Mouse (Mus musculus) small intestine, adult 2 months (tissue): ENCODE results near the gene Dtd1.

Experiments
- CTCF ChIP-seq: fragments of 200-500 bp; IDR thresholded peaks from 2 replicates; pipeline ENCODE4 v1.5.1; 2012; ENCODE audit warnings: low read depth, mild to moderate bottlenecking, control low read depth, inconsistent platforms, low read length, moderate library complexity, mixed read lengths; ENCODE audit not compliant: insufficient replicate concordance, insufficient read length; ENCODE audit errors: extremely low read depth
- POLR2A ChIP-seq: fragments of 200-500 bp; IDR thresholded peaks from 2 replicates; pipeline ENCODE4 v1.6.1; 2012; ENCODE audit warnings: low read depth, mild to moderate bottlenecking, control low read depth, inconsistent platforms, low read length, moderate library complexity

- TF ChIP-seq CTCF (no peak), POLR2A (no peak)
Observed at GRCm38 (mm10) chr2:144555286-144555819, 44.3 kb upstream of the Dtd1 start.
